Mouse (Mus musculus) spleen, adult 2 months (tissue): ENCODE data around the gene Cd84.

Experiments used
- CTCF ChIP-seq: fragments of 200-500 bp; IDR thresholded peaks from 2 replicates; pipeline ENCODE4 v1.5.1; 2011; ENCODE audit warnings: mild to moderate bottlenecking, inconsistent platforms; ENCODE audit not compliant: insufficient read depth, insufficient read length, insufficient replicate concordance; ENCODE audit errors: extremely low read depth
- POLR2A ChIP-seq: fragments of 200-500 bp; IDR thresholded peaks from 2 replicates; pipeline ENCODE4 v1.6.1; 2011; ENCODE audit warnings: low read depth, low read length, inconsistent platforms

DNA sequence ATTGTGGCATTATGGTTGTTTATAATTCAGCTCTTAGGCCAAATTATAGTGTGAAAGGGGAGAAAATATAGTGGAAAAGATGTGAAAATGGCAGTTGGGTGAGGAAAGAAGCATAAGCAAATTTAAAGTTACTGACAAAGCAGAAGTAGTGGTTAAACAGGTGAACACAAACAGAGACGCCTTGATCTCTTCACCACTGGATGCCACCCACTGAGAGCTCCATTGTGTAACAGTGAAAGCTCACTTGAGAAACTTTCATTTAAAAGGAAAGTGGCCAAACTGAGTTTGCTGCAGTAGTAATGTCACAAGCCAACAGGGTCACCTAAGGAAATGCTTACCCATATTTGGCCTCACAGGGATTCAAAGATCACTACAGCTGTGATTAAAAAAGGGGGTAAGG is 18.2 kb upstream of the Cd84 start:
- TF ChIP-seq CTCF (no peak), POLR2A (no peak)
